Mouse (Mus musculus) MEL (cell line): ENCODE measurements at regions not wholly inside any gene's neighbourhood (a gene's known extent, or its start where the extent isn't known, plus 50 kb on each side); places are given as distances from the start of the nearest gene placed in this dataset.

ENCODE experiments used
- DNase-seq: peaks from one replicate; pipeline ENCODE4 v3.0.0; 2011; ENCODE audit warnings: low read depth, low spot score
- H3K27ac ChIP-seq: 2 replicates; pipeline ENCODE4 v1.5.1; 2012; ENCODE audit warnings: low read depth, mild to moderate bottlenecking, control low read depth, low read length, moderate library complexity; ENCODE audit not compliant: control insufficient read depth
- H3K27me3 ChIP-seq, 2 experiments: fragments of 150-350 bp in 1 of 2; sonication (generic) in 1 of 2; 2 replicates each; pipeline ENCODE4 v1.6.1; 2012; ENCODE audit warnings: low read length in 2 of 2, mild to moderate bottlenecking in 2 of 2, improper control_type of control experiment in 1 of 2, moderate library complexity in 1 of 2; ENCODE audit not compliant: insufficient read depth in 2 of 2, control insufficient read depth in 1 of 2
- H3K36me3 ChIP-seq, 2 experiments: 2 replicates each; pipeline ENCODE4 v1.6.1; 2012 to 2014; ENCODE audit warnings: low read length in 2 of 2, improper control_type of control experiment in 1 of 2, inconsistent platforms in 1 of 2, mild to moderate bottlenecking in 1 of 2; ENCODE audit not compliant: insufficient read depth in 2 of 2, control insufficient read depth in 1 of 2
- H3K4me1 ChIP-seq, 2 experiments: fragments of 150-350 bp in 1 of 2; sonication (generic) in 1 of 2; 2 replicates each; pipeline ENCODE4 v1.6.1; 2012; ENCODE audit warnings: low read length in 2 of 2, improper control_type of control experiment in 1 of 2, mild to moderate bottlenecking in 1 of 2; ENCODE audit not compliant: insufficient read depth in 2 of 2, control insufficient read depth in 1 of 2
- H3K4me3 ChIP-seq, 2 experiments: fragments of 150-350 bp in 1 of 2; sonication (generic) in 1 of 2; 2 replicates each; pipeline ENCODE4 v1.5.1; 2012; ENCODE audit warnings: low read depth in 2 of 2, low read length in 2 of 2, mild to moderate bottlenecking in 2 of 2, moderate library complexity in 2 of 2, control low read depth in 1 of 2, improper control_type of control experiment in 1 of 2; ENCODE audit not compliant: control insufficient read depth in 1 of 2, insufficient read depth in 1 of 2
- H3K79me2 ChIP-seq: 2 replicates; pipeline ENCODE4 v1.6.1; 2012; ENCODE audit warnings: mild to moderate bottlenecking, low read length, moderate library complexity; ENCODE audit not compliant: control insufficient read depth, poor library complexity, insufficient read depth
- H3K9ac ChIP-seq: 2 replicates; pipeline ENCODE4 v1.6.1; 2012; ENCODE audit warnings: low read depth, mild to moderate bottlenecking, control low read depth, low read length, moderate library complexity; ENCODE audit not compliant: control insufficient read depth, poor library complexity, severe bottlenecking
- H3K9me3 ChIP-seq: fragments of 150-350 bp; sonication (generic); replicated peaks from 2 replicates; pipeline ENCODE4 v1.6.1; 2012; ENCODE audit warnings: mild to moderate bottlenecking, low read length, improper control_type of control experiment, moderate library complexity; ENCODE audit not compliant: insufficient read depth
- BHLHE40 ChIP-seq: IDR thresholded peaks from 2 replicates; pipeline ENCODE4 v1.6.1; 2012; ENCODE audit warnings: low read depth, mild to moderate bottlenecking, inconsistent platforms, low read length, improper control_type of control experiment, borderline replicate concordance
- CHD1 ChIP-seq: IDR thresholded peaks from 2 replicates; pipeline ENCODE4 v1.6.1; 2012; ENCODE audit warnings: low read depth, mild to moderate bottlenecking, inconsistent platforms, low read length, improper control_type of control experiment
- CHD2 ChIP-seq: IDR thresholded peaks from 2 replicates; pipeline ENCODE4 v1.6.1; 2011; ENCODE audit warnings: low read length, improper control_type of control experiment
- E2F4 ChIP-seq: IDR thresholded peaks from 2 replicates; pipeline ENCODE4 v1.6.1; 2011; ENCODE audit warnings: low read depth, low read length, improper control_type of control experiment, borderline replicate concordance
- ELF1 ChIP-seq: IDR thresholded peaks from 2 replicates; pipeline ENCODE4 v1.6.1; 2014; ENCODE audit warnings: low read depth, mild to moderate bottlenecking, inconsistent platforms, low read length, improper control_type of control experiment, moderate library complexity
- EP300 ChIP-seq, 2 experiments: IDR thresholded peaks; 2 replicates each; pipeline ENCODE4 v1.6.1; 2011; ENCODE audit warnings: improper control_type of control experiment in 2 of 2, low read length in 2 of 2, low read depth in 1 of 2, mild to moderate bottlenecking in 1 of 2
- ETS1 ChIP-seq: IDR thresholded peaks from 2 replicates; pipeline ENCODE4 v1.6.1; 2012; ENCODE audit warnings: low read depth, mild to moderate bottlenecking, inconsistent platforms, low read length, improper control_type of control experiment, moderate library complexity
- GATA1 ChIP-seq: IDR thresholded peaks from 2 replicates; pipeline ENCODE4 v1.6.1; 2011; ENCODE audit warnings: low read depth, low read length, improper control_type of control experiment
- KAT2A ChIP-seq: conservative IDR thresholded peaks from 2 replicates; pipeline ENCODE4 v1.6.1; 2012; ENCODE audit warnings: low read depth, low read length, improper control_type of control experiment, inconsistent platforms
- MAFK ChIP-seq: IDR thresholded peaks from 2 replicates; pipeline ENCODE4 v1.6.1; 2011; ENCODE audit warnings: low read depth, mild to moderate bottlenecking, low read length, improper control_type of control experiment, borderline replicate concordance
- MAX ChIP-seq: IDR thresholded peaks from 2 replicates; pipeline ENCODE4 v1.6.1; 2011; ENCODE audit warnings: low read length, improper control_type of control experiment
- MAZ ChIP-seq: IDR thresholded peaks from 2 replicates; pipeline ENCODE4 v1.6.1; 2012; ENCODE audit warnings: low read depth, mild to moderate bottlenecking, inconsistent platforms, low read length, improper control_type of control experiment
- MEF2A ChIP-seq: IDR thresholded peaks from 2 replicates; pipeline ENCODE4 v1.6.1; 2014; ENCODE audit warnings: low read depth, mild to moderate bottlenecking, inconsistent platforms, low read length, improper control_type of control experiment; ENCODE audit not compliant: poor library complexity, insufficient replicate concordance, severe bottlenecking; ENCODE audit errors: extremely low read depth
- MYB ChIP-seq: IDR thresholded peaks from 2 replicates; pipeline ENCODE4 v1.6.1; 2011; ENCODE audit warnings: mild to moderate bottlenecking, low read depth, low read length, improper control_type of control experiment
- MYC ChIP-seq: IDR thresholded peaks from 2 replicates; pipeline ENCODE4 v1.6.1; 2011; ENCODE audit warnings: low read depth, mild to moderate bottlenecking, low read length, improper control_type of control experiment, moderate library complexity
- NELFE ChIP-seq: IDR thresholded peaks from 2 replicates; pipeline ENCODE4 v1.6.1; 2011; ENCODE audit warnings: low read depth, low read length, improper control_type of control experiment
- NRF1 ChIP-seq: IDR thresholded peaks from 2 replicates; pipeline ENCODE4 v1.6.1; 2014; ENCODE audit warnings: low read depth, mild to moderate bottlenecking, inconsistent platforms, low read length, improper control_type of control experiment, moderate library complexity; ENCODE audit not compliant: poor library complexity, insufficient read depth, severe bottlenecking
- POLR2AphosphoS2 ChIP-seq: IDR thresholded peaks from 2 replicates; pipeline ENCODE4 v1.6.1; 2011; ENCODE audit warnings: low read length, improper control_type of control experiment
- POLR2AphosphoS5 ChIP-seq: IDR thresholded peaks from 2 replicates; pipeline ENCODE4 v1.6.1; 2012; ENCODE audit warnings: low read depth, borderline replicate concordance, mild to moderate bottlenecking, inconsistent platforms, low read length, moderate library complexity, mixed read lengths
- RAD21 ChIP-seq: IDR thresholded peaks from 2 replicates; pipeline ENCODE4 v1.6.1; 2011; ENCODE audit warnings: mild to moderate bottlenecking, low read depth, low read length, improper control_type of control experiment
- SMC3 ChIP-seq: IDR thresholded peaks from 2 replicates; pipeline ENCODE4 v1.6.1; 2011; ENCODE audit warnings: low read depth, low read length, improper control_type of control experiment
- TBP ChIP-seq: IDR thresholded peaks from 2 replicates; pipeline ENCODE4 v1.8.0; 2011; ENCODE audit warnings: low read depth, low read length, improper control_type of control experiment
- TCF12 ChIP-seq: IDR thresholded peaks from 2 replicates; pipeline ENCODE4 v1.6.1; 2014; ENCODE audit warnings: low read depth, mild to moderate bottlenecking, inconsistent platforms, low read length, improper control_type of control experiment, moderate library complexity
- UBTF ChIP-seq: IDR thresholded peaks from 2 replicates; pipeline ENCODE4 v1.6.1; 2012; ENCODE audit warnings: low read depth, mild to moderate bottlenecking, inconsistent platforms, low read length, improper control_type of control experiment, moderate library complexity, borderline replicate concordance; ENCODE audit not compliant: insufficient read depth
- USF1 ChIP-seq: IDR thresholded peaks from 2 replicates; pipeline ENCODE4 v1.6.1; 2014; ENCODE audit warnings: low read depth, mild to moderate bottlenecking, inconsistent platforms, low read length, improper control_type of control experiment, moderate library complexity
- USF2 ChIP-seq, 2 experiments: IDR thresholded peaks; 2 replicates each; pipeline ENCODE4 v1.6.1; 2011 to 2012; ENCODE audit warnings: improper control_type of control experiment in 2 of 2, low read length in 2 of 2, borderline replicate concordance in 1 of 2, inconsistent platforms in 1 of 2, low read depth in 1 of 2, mild to moderate bottlenecking in 1 of 2; ENCODE audit not compliant: insufficient read depth in 1 of 2
- ZC3H11A ChIP-seq: IDR thresholded peaks from 2 replicates; pipeline ENCODE4 v1.6.1; 2012; ENCODE audit warnings: low read depth, mild to moderate bottlenecking, inconsistent platforms, low read length, improper control_type of control experiment
- ZNF384 ChIP-seq: IDR thresholded peaks from 2 replicates; pipeline ENCODE4 v1.6.1; 2012; ENCODE audit warnings: low read depth, mild to moderate bottlenecking, inconsistent platforms, low read length, improper control_type of control experiment

DNA sequence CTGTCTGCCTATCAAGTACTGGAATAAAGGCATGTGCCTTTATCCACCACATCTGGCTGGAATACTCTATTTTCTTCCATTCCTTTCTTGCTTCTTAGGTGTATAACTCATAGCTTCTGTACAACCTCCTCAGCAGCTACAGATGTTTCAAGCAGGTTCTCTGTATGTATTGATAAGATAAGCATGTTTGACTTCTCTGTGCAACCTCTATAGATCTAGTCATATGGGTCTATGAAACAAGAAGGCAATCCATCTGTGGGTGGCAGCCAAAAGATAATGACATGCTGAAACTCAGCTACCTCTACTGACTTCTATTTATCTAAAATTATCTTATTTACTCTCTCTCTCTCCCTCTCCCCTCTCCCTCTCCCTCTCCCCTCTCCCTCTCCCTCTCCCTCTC, 99.3 kb upstream of the C9orf72 start (continued):
- no peak for TF ChIP-seq BHLHE40
- no peak for TF ChIP-seq ZC3H11A
- TF ChIP-seq TCF12: peak; percentile 92
- peak; percentile 94 for TF ChIP-seq GATA1
- TF ChIP-seq SMC3: no peak
- no peak for TF ChIP-seq MEF2A
- TF ChIP-seq ETS1: peak; percentile 90
- TF ChIP-seq UBTF: no peak
- TF ChIP-seq E2F4: no peak
- no peak for TF ChIP-seq CHD1
- no peak for TF ChIP-seq ELF1

- H3K4me3 ChIP-seq: no peak overlapping the region
- H3K79me2 ChIP-seq: no peaks in the 10 kb centered on the region
- peak; percentile 87 for DNase-seq
- H3K9ac ChIP-seq: no peak overlapping the region
- no peak for TF ChIP-seq ELF1
- no peak for TF ChIP-seq USF2 (IDR thresholded peaks at IDR 0.05; ENCODE audit: borderline replicate concordance in 1 of 2, insufficient read depth in 1 of 2, low read depth in 1 of 2, low read length in 2 of 2)
- TF ChIP-seq MYC: no peak
- TF ChIP-seq POLR2AphosphoS2: no peak
- TF ChIP-seq MEF2A: no peak
- no peak for TF ChIP-seq MAZ
- TF ChIP-seq MAFK: no peak
- no peak for TF ChIP-seq POLR2AphosphoS5
- peak; percentile 37 to 71 for TF ChIP-seq EP300 (IDR thresholded peaks at IDR 0.05; ENCODE audit: low read depth in 1 of 2, low read length in 2 of 2)
- peak; percentile 82 for TF ChIP-seq GATA1
- no peak for TF ChIP-seq MAX
- no peak for TF ChIP-seq RAD21
- TF ChIP-seq USF1: no peak
- peak; percentile 28; the same call in 1 of the 2 replicates for TF ChIP-seq ETS1
- no peak for TF ChIP-seq KAT2A
- TF ChIP-seq ZNF384: peak; percentile 84
- TF ChIP-seq TBP: no peak
- no peak for TF ChIP-seq E2F4
- TF ChIP-seq CHD2: no peak
- no peak for TF ChIP-seq NELFE
- peak; percentile 60; the same call in 1 of the 2 replicates for TF ChIP-seq TCF12
- no peak for TF ChIP-seq MYB
- no peak for TF ChIP-seq NRF1
- TF ChIP-seq SMC3: no peak
- TF ChIP-seq, all 39 proteins: peak for 5
- no peaks in the 10 kb centered on the region for H3K27me3 ChIP-seq
- peak overlapping the region; percentile 85 for H3K27ac ChIP-seq
- H3K36me3 ChIP-seq: peaks cover 0 to 36% of the 10 kb centered on the region in 2 experiments; a peak in 2 of 4 replicates
- H3K9me3 ChIP-seq: no peaks in the 10 kb centered on the region
- peaks cover 11 to 33% of the 10 kb centered on the region in 2 experiments for H3K4me1 ChIP-seq
These were observed 96.6 kb upstream of the C9orf72 start for GRCm38 (mm10) chr4:35322432-35323173.
